Mouse (Mus musculus): ENCODE data around the gene Zfp217. TPM values are rescaled to one million over a fixed set of nuclear protein-coding genes. Genes with fewer than 3 reads are reported as not detected.
A peak's percentile ranks its signal among the peaks of the same experiment; 100 is the strongest.

Zfp217 gene
- polyA plus RNA-seq, 1 experiment from 2014 or later, result 1.4 TPM

- no peak for ATAC-seq
- Histone ChIP-seq H3K9ac (replicated peaks; ENCODE audit: low read depth, low read length) (no peak overlapping the region), H3K9me3 (ENCODE audit: control insufficient read depth, low read length) (no peaks in the 10 kb centered on the region), H3K27me3 (replicated peaks; ENCODE audit: control insufficient read depth, insufficient read depth, low read length) (no peaks in the 10 kb centered on the region), H3K27ac (ENCODE audit: low read length) (no peak overlapping the region), H3K4me3 (replicated peaks; ENCODE audit: low read length) (no peak overlapping the region), H3K36me3 (ENCODE audit: control insufficient read depth, insufficient read depth) (no peaks in the 10 kb centered on the region), H3K4me1 (replicated peaks; ENCODE audit: control insufficient read depth, insufficient read depth, low read length) (no peaks in the 10 kb centered on the region), H3K4me2 (ENCODE audit: low read length) (no peak overlapping the region)
- WGBS, result 92% methylated on average over 9 of the region's 9 CpGs
These were observed 53.0 kb downstream of the Zfp217 start for GRCm38 (mm10) chr2:170094871-170095270.

GRCm38 (mm10) chr2:170094220-170094619 is 53.7 kb downstream of the Zfp217 start:
- no peak overlapping the region for H3K4me2 ChIP-seq (ENCODE audit: low read length)
- no peak for ATAC-seq
- H3K27ac ChIP-seq (ENCODE audit: low read length), result no peak overlapping the region
- no peaks in the 10 kb centered on the region for H3K36me3 ChIP-seq (ENCODE audit: control insufficient read depth, insufficient read depth)
- H3K4me1 ChIP-seq (replicated peaks; ENCODE audit: control insufficient read depth, insufficient read depth, low read length), result no peaks in the 10 kb centered on the region
- no peak overlapping the region for H3K4me3 ChIP-seq (replicated peaks; ENCODE audit: low read length)
- WGBS, result 93% methylated on average over 17 of the region's 17 CpGs
- H3K27me3 ChIP-seq (replicated peaks; ENCODE audit: control insufficient read depth, insufficient read depth, low read length), result no peaks in the 10 kb centered on the region
- H3K9me3 ChIP-seq (ENCODE audit: control insufficient read depth, low read length), result no peaks in the 10 kb centered on the region
- no peak overlapping the region for H3K9ac ChIP-seq (replicated peaks; ENCODE audit: low read depth, low read length)

DNA sequence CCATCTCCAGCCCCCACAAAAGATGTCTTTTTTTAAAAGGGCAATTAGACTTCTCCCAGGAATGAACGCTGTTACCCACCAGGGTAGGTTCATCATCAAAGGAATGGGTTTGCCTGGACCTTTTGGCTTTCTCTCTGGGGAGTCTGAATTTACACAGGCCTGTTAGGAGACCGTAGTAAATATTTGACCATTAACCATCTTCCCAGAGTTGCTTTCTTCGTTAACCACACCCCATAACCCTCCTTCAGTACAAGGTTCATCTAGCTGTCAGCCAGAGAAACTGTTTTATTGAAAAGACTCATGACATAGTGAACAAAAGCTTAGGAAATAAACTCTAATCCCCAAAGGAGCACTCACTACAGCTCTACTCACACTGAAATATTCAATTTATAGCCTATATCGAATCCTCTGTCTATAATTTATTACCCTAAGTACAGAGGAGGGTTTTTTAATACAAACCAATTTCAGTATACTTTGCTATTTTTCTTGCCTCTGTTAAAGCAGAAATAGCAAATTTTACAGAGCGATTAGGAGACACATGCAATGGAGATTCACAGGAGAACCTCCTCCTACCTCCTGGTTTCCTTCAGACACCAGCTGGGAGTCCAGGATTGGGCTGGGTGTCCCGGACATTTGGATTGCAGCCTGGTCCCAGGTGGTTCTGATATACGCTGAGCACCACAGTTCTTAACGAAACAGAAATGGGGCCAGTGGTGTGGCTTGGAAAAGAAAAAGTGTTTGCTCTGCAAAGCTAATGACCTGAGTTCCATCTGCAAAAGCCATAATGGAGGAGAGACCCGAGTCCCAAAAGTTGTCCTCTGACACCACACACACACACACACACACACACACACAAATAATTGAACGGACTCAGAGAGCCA is 56.1 kb downstream of the Zfp217 start:
- 65% methylated on average over 10 of the region's 10 CpGs for WGBS

DNA sequence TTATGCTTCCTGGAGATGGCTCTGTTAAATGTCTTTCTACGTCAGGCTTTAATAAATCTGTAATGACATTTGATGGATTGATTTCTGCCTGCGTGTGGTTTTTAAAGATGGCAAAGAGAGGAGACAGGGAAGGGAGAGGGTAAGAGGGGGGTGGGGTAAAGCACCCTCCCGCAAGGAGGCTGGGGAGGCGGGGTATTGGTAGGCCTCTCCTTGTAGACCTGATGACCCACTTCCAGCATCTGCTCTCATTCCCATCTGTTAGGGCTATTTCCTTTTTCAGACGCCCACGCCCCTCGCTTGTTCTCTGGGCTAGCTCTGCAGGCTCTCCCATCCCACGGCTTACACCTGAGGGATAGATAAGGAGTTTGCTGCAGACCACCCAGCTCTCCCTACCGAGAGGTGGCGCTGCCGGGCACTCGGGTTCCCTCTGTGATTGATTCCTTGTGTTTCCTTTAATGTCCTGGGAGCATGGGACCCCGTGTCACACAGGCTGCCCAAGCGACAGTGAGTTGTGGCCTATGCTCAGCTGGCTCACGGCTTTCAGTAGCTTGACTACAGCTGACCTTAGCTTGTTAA is 69.4 kb downstream of the Zfp217 start:
- Histone ChIP-seq H3K4me3 (replicated peaks; ENCODE audit: low read length) (no peak overlapping the region), H3K27ac (ENCODE audit: low read length) (no peak overlapping the region), H3K9ac (replicated peaks; ENCODE audit: low read depth, low read length) (no peak overlapping the region), H3K9me3 (ENCODE audit: control insufficient read depth, low read length) (no peaks in the 10 kb centered on the region), H3K36me3 (ENCODE audit: control insufficient read depth, insufficient read depth) (no peaks in the 10 kb centered on the region), H3K4me2 (ENCODE audit: low read length) (no peak overlapping the region), H3K27me3 (replicated peaks; ENCODE audit: control insufficient read depth, insufficient read depth, low read length) (no peaks in the 10 kb centered on the region), H3K4me1 (replicated peaks; ENCODE audit: control insufficient read depth, insufficient read depth, low read length) (no peaks in the 10 kb centered on the region)
- ATAC-seq, result no peak
- WGBS, result 59% methylated on average over 15 of the region's 15 CpGs

More for the DNA sequence above, 56.1 kb downstream of the Zfp217 start:
- H3K4me3 ChIP-seq (replicated peaks; ENCODE audit: low read length), result no peak overlapping the region
- H3K9me3 ChIP-seq (ENCODE audit: control insufficient read depth, low read length), result no peaks in the 10 kb centered on the region
- H3K27ac ChIP-seq (ENCODE audit: low read length), result no peak overlapping the region
- H3K4me2 ChIP-seq (ENCODE audit: low read length), result no peak overlapping the region
- H3K4me1 ChIP-seq (replicated peaks; ENCODE audit: control insufficient read depth, insufficient read depth, low read length), result no peaks in the 10 kb centered on the region
- no peaks in the 10 kb centered on the region for H3K36me3 ChIP-seq (ENCODE audit: control insufficient read depth, insufficient read depth)
- ATAC-seq, result no peak
- no peak overlapping the region for H3K9ac ChIP-seq (replicated peaks; ENCODE audit: low read depth, low read length)
- H3K27me3 ChIP-seq (replicated peaks; ENCODE audit: control insufficient read depth, insufficient read depth, low read length), result no peaks in the 10 kb centered on the region

GRCm38 (mm10) chr2:170078041-170078440 is 69.9 kb downstream of the Zfp217 start:
- ATAC-seq, result no peak
- Histone ChIP-seq H3K9me3 (ENCODE audit: control insufficient read depth, low read length) (no peaks in the 10 kb centered on the region), H3K4me1 (replicated peaks; ENCODE audit: control insufficient read depth, insufficient read depth, low read length) (no peaks in the 10 kb centered on the region), H3K9ac (replicated peaks; ENCODE audit: low read depth, low read length) (no peak overlapping the region), H3K27me3 (replicated peaks; ENCODE audit: control insufficient read depth, insufficient read depth, low read length) (no peaks in the 10 kb centered on the region), H3K36me3 (ENCODE audit: control insufficient read depth, insufficient read depth) (no peaks in the 10 kb centered on the region), H3K4me2 (ENCODE audit: low read length) (no peak overlapping the region), H3K27ac (ENCODE audit: low read length) (no peak overlapping the region), H3K4me3 (replicated peaks; ENCODE audit: low read length) (no peak overlapping the region)
- WGBS, result 92% methylated on average over 10 of the region's 10 CpGs

GRCm38 (mm10) chr2:170076941-170077490 is 70.9 kb downstream of the Zfp217 start:
- Histone ChIP-seq H3K27ac (ENCODE audit: low read length) (no peak overlapping the region), H3K36me3 (ENCODE audit: control insufficient read depth, insufficient read depth) (no peaks in the 10 kb centered on the region), H3K9ac (replicated peaks; ENCODE audit: low read depth, low read length) (no peak overlapping the region), H3K9me3 (ENCODE audit: control insufficient read depth, low read length) (no peaks in the 10 kb centered on the region), H3K4me3 (replicated peaks; ENCODE audit: low read length) (no peak overlapping the region), H3K27me3 (replicated peaks; ENCODE audit: control insufficient read depth, insufficient read depth, low read length) (no peaks in the 10 kb centered on the region), H3K4me1 (replicated peaks; ENCODE audit: control insufficient read depth, insufficient read depth, low read length) (peaks cover 6% of the 10 kb centered on the region), H3K4me2 (ENCODE audit: low read length) (no peak overlapping the region)
- ATAC-seq, result no peak
- 78% methylated on average over 6 of the region's 6 CpGs for WGBS

GRCm38 (mm10) chr2:170070641-170071241 is 77.2 kb downstream of the Zfp217 start:
- no peaks in the 10 kb centered on the region for H3K36me3 ChIP-seq (ENCODE audit: control insufficient read depth, insufficient read depth)
- no peak overlapping the region for H3K9ac ChIP-seq (replicated peaks; ENCODE audit: low read depth, low read length)
- no peak overlapping the region for H3K27ac ChIP-seq (ENCODE audit: low read length)
- peaks cover 3% of the 10 kb centered on the region for H3K9me3 ChIP-seq (ENCODE audit: control insufficient read depth, low read length)
- peaks cover 6% of the 10 kb centered on the region for H3K4me1 ChIP-seq (replicated peaks; ENCODE audit: control insufficient read depth, insufficient read depth, low read length)
- ATAC-seq, result no peak
- H3K4me2 ChIP-seq (ENCODE audit: low read length), result 0 out of 2 replicates have a peak overlapping the region, but pooled peaks have one; percentile 3
- H3K4me3 ChIP-seq (replicated peaks; ENCODE audit: low read length), result no peak overlapping the region
- WGBS, result 40% methylated on average over 15 of the region's 15 CpGs
- H3K27me3 ChIP-seq (replicated peaks; ENCODE audit: control insufficient read depth, insufficient read depth, low read length), result peaks cover 2% of the 10 kb centered on the region; the same call in 1 of the 2 replicates

DNA sequence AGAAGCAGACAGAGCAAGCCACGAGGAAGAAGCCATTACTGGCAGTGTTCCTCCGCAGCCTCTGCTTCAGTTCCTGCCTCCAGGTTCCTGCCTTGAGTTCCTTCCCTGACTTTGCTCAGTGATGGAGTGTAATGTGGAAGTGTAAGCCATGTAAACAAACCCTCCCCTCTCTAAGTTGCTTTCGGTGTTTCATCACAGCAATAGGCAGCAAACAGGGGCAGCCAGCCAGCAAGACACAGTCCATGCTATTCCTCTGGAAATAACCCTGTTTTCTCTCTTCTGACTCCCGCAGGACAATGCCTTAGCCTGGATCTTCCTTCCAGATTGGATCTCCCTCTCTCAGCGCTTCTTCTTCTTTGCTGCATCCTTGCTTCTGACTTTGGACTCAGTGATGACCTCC is 77.9 kb downstream of the Zfp217 start:
- ATAC-seq, result no peak
- Histone ChIP-seq H3K4me3 (replicated peaks; ENCODE audit: low read length) (no peak overlapping the region), H3K4me2 (ENCODE audit: low read length) (no peak overlapping the region), H3K9me3 (ENCODE audit: control insufficient read depth, low read length) (peaks cover 3% of the 10 kb centered on the region), H3K4me1 (replicated peaks; ENCODE audit: control insufficient read depth, insufficient read depth, low read length) (peaks cover 6% of the 10 kb centered on the region), H3K9ac (replicated peaks; ENCODE audit: low read depth, low read length) (no peak overlapping the region), H3K27ac (ENCODE audit: low read length) (no peak overlapping the region), H3K27me3 (replicated peaks; ENCODE audit: control insufficient read depth, insufficient read depth, low read length) (peaks cover 2% of the 10 kb centered on the region; the same call in 1 of the 2 replicates), H3K36me3 (ENCODE audit: control insufficient read depth, insufficient read depth) (no peaks in the 10 kb centered on the region)
- WGBS, result 84% methylated on average over 5 of the region's 5 CpGs

DNA sequence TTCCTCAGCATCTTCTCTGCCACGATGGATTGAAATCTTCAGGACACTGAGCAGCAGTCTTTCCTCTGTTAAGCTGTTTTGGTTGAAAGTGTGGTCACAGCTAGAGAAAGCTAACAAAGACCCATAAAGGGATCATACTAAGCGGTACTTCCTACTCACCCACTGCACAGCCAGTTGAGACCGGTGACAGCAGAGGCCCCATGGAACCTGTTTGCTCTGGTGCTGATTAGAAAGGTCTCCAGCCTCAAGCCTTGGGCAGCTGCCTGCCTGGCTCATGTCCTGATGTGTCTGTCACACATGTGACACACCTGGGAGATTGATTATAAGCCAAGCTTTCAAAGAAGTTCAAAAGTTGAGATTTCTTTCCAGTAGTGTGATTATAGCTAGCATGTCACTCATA is 85.5 kb downstream of the Zfp217 start:
- no peaks in the 10 kb centered on the region for H3K36me3 ChIP-seq (ENCODE audit: control insufficient read depth, insufficient read depth)
- H3K27ac ChIP-seq (ENCODE audit: low read length), result no peak overlapping the region
- no peak overlapping the region for H3K9ac ChIP-seq (replicated peaks; ENCODE audit: low read depth, low read length)
- H3K4me2 ChIP-seq (ENCODE audit: low read length), result no peak overlapping the region
- 87% methylated on average over 3 of the region's 3 CpGs for WGBS
- no peaks in the 10 kb centered on the region for H3K4me1 ChIP-seq (replicated peaks; ENCODE audit: control insufficient read depth, insufficient read depth, low read length)
- H3K27me3 ChIP-seq (replicated peaks; ENCODE audit: control insufficient read depth, insufficient read depth, low read length), result no peaks in the 10 kb centered on the region
- H3K9me3 ChIP-seq (ENCODE audit: control insufficient read depth, low read length), result peaks cover 3% of the 10 kb centered on the region
- H3K4me3 ChIP-seq (replicated peaks; ENCODE audit: low read length), result no peak overlapping the region
- no peak for ATAC-seq
